Mouse (Mus musculus): ENCODE results near the gene Sfxn5. TPM values are rescaled to one million over a fixed set of nuclear protein-coding genes. Genes with fewer than 3 reads are reported as not detected.

Gene Sfxn5
- total RNA-seq, 2 experiments from 2014 or later = 0.31 to 1.3 TPM

GRCm38 (mm10) chr6:85186033-85186743 lies 147.0 kb downstream of the Sfxn5 start:
- no peak for ATAC-seq (replicated peaks; ENCODE audit: low FRiP score, low TSS enrichment, poor library complexity, severe bottlenecking)

GRCm38 (mm10) chr6:85183951-85184350 lies 149.3 kb downstream of the Sfxn5 start:
- ATAC-seq (replicated peaks; ENCODE audit: low FRiP score, low TSS enrichment, poor library complexity, severe bottlenecking) = no peak

- ATAC-seq (replicated peaks; ENCODE audit: low FRiP score, low TSS enrichment, poor library complexity, severe bottlenecking) = no peak
These were observed 153.2 kb downstream of the Sfxn5 start for GRCm38 (mm10) chr6:85180036-85180435.

GRCm38 (mm10) chr6:85179569-85179968 lies 153.7 kb downstream of the Sfxn5 start:
- no peak for ATAC-seq (replicated peaks; ENCODE audit: low FRiP score, low TSS enrichment, poor library complexity, severe bottlenecking)

- no peak for ATAC-seq (replicated peaks; ENCODE audit: low FRiP score, low TSS enrichment, poor library complexity, severe bottlenecking)
These were observed 167.7 kb downstream of the Sfxn5 start for GRCm38 (mm10) chr6:85165440-85165921.

Other genes starting within 250 kb of the Sfxn5 start
- gene Spr, start 195.7 kb downstream of the Sfxn5 start, total RNA-seq (2014; fragmentation: Nextera tagmentation) = 30.5 and 41.7 TPM in 2 replicates
- 42.1 and 51.2 TPM in 2 replicates for gene Spr, start 195.7 kb downstream of the Sfxn5 start, total RNA-seq (2017)
- gene Emx1, start 146.0 kb downstream of the Sfxn5 start, total RNA-seq (2014; fragmentation: Nextera tagmentation) = not detected in 2 replicates
- not detected in 2 replicates for gene Emx1, start 146.0 kb downstream of the Sfxn5 start, total RNA-seq (2017)
- 2.4 and 3.5 TPM in 2 replicates for gene Rab11fip5, start 41.2 kb upstream of the Sfxn5 start, total RNA-seq (2014; fragmentation: Nextera tagmentation)
- gene Rab11fip5, start 41.2 kb upstream of the Sfxn5 start, total RNA-seq (2017) = 1.1 and 2.2 TPM in 2 replicates
- gene Noto, start 90.5 kb upstream of the Sfxn5 start, total RNA-seq (2014; fragmentation: Nextera tagmentation) = not detected in 2 replicates
- not detected in 2 replicates for gene Noto, start 90.5 kb upstream of the Sfxn5 start, total RNA-seq (2017)
- gene Smyd5, start 98.6 kb upstream of the Sfxn5 start, total RNA-seq (2014; fragmentation: Nextera tagmentation) = 43.9 and 54.6 TPM in 2 replicates
- gene Smyd5, start 98.6 kb upstream of the Sfxn5 start, total RNA-seq (2017) = 36.8 and 43.6 TPM in 2 replicates
- 322 and 323 TPM in 2 replicates for gene Cct7, start 118.1 kb upstream of the Sfxn5 start, total RNA-seq (2014; fragmentation: Nextera tagmentation)
- gene Cct7, start 118.1 kb upstream of the Sfxn5 start, total RNA-seq (2017) = 456 and 460 TPM in 2 replicates
- 34.0 and 38.3 TPM in 2 replicates for gene Pradc1, start 118.5 kb upstream of the Sfxn5 start, total RNA-seq (2014; fragmentation: Nextera tagmentation)
- gene Pradc1, start 118.5 kb upstream of the Sfxn5 start, total RNA-seq (2017) = 15.3 and 19.4 TPM in 2 replicates
- not detected in 2 replicates for gene Fbxo41, start 169.6 kb upstream of the Sfxn5 start, total RNA-seq (2014; fragmentation: Nextera tagmentation)
- gene Fbxo41, start 169.6 kb upstream of the Sfxn5 start, total RNA-seq (2017) = not detected in 2 replicates
- not detected in 2 replicates for gene Egr4, start 180.2 kb upstream of the Sfxn5 start, total RNA-seq (2014; fragmentation: Nextera tagmentation)
- gene Egr4, start 180.2 kb upstream of the Sfxn5 start, total RNA-seq (2017) = 0.05 TPM in 1 of 2 replicates, not detected in the other

Measured in megakaryocyte-erythroid progenitor cell, adult 5-6 weeks (primary cell).